Mouse (Mus musculus) common myeloid progenitor, adult 5-6 weeks (primary cell): ENCODE data around the gene Cdk17. TPM values are rescaled to one million over a fixed set of nuclear protein-coding genes. Genes with fewer than 3 reads are reported as not detected.

Experiments
- ATAC-seq: replicated peaks from 2 replicates; pipeline ENCODE4 v1.8.0; 2016; ENCODE audit warnings: low read depth, mild to moderate bottlenecking, moderate TSS enrichment, inconsistent platforms; ENCODE audit not compliant: poor library complexity, severe bottlenecking
- total RNA-seq: library from RNA; stranded (forward); fragments of 200-1000, 187-1606 nt; gene quantifications from 2 replicates; pipeline ENCODE4 v1.2.3, GENCODE M21; 2017

Cdk17 gene
- total RNA-seq, 1 experiment from 2014 or later: 87.6 TPM

DNA sequence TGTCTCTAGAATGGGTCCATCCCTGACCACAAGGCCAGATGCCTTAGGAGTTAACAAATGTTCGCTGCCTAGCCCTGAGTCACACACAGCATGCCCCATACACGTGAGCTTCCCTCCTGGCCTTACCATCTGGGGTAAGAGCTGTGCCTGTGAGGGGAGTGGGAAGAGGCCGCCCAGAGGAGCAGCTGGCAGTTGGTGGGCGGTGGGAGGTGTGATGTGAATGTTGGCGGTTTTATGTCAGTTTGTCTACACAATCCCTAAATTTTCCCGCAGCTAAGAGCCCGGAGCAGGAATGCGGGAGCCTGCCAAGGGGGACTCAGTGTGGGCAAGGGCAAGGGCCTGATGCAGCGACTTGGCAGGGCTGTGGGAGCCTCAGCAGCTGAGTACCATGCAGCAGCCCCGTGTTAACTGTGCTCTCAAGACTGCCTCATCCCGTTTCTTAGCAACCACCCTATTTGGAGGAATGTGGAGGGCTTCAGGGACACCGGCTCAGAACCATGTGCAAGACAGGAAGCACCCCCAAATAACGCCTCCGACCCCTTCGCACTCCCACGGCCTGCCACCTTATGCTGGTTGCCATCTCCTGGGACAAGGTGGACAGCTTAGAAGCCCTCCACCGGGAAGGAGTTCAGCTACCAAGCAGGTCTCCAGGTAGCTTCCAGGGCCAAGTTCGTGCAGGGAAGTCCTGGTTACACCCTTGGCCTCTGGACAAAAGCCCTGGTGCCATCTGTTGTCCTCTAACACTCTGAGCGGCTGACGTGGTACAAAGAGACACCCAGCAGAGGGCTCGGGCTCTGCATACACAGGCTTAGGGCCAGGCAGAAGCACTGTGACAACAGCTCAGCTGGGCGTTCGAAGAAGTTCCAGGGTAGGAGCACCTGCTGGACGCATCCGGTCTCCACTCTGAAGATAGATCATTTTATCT lies 114.8 kb downstream of the Cdk17 start:
- ATAC-seq: no peak

DNA sequence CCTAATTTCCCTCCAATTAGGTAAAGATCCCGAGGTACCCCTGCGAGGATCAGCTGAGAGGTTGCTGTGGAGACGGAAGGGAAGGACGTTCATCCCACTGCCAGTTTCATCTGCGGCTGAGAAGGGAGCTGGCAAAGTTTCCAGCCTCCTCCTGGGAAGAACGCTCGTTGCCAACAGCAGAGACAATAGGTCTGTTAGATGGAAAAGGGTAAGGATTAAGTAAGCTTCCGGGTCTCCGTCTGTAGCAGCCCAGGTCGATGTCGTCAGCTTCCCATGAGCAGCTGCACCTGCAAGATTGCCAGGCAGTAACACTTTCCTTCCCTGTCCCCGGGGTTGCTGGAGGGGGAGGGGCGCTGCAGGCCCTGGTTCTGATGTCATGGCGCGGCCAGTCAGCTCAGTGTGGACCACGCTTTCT lies 115.7 kb downstream of the Cdk17 start:
- no peak for ATAC-seq

GRCm38 (mm10) chr10:93276857-93277256 lies 116.2 kb downstream of the Cdk17 start:
- ATAC-seq: no peak

DNA sequence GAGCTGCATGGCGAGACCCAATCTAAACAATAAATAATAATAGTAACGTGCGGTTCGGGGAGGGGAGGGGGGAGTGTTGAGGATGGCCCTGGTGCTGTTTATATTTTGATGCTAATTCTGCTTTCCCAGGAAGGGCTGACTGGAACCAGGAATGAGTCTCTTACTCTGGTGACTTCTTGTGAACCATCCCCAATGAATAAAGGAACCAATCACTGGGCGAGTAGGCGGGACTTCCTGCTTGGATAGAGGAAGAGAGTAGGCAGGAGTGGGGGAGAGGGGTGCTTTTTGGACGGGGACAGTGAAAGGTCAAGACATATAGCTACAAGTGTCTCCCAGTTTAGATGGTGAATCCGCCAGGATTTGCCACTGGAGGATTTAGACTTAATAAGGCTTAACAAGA lies 117.7 kb downstream of the Cdk17 start:
- ATAC-seq: no peak

DNA sequence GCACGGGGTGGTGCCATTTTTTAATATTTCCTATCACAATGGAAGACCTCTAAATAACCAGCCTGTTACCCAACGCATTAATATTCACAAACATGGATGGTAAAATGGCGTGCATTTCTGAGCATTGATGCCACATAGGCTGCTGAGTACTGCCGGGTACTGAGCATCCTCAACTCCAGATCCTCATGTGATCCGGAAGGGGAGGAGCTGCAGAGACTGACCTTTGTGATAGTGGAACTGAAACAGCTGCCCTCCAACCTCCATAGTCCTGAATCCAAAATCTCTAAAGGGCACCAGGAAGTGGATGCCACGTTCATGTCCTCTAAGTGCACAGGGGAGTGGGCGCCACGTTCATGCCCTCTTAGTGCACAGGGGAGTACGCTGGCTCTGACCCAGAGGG lies 118.4 kb downstream of the Cdk17 start:
- no peak for ATAC-seq

- no peak for ATAC-seq
These were observed 119.9 kb downstream of the Cdk17 start for GRCm38 (mm10) chr10:93280586-93280985.

GRCm38 (mm10) chr10:93281092-93281491 lies 120.4 kb downstream of the Cdk17 start:
- ATAC-seq: no peak

GRCm38 (mm10) chr10:93282526-93282964 lies 121.9 kb downstream of the Cdk17 start:
- ATAC-seq: no peak

DNA sequence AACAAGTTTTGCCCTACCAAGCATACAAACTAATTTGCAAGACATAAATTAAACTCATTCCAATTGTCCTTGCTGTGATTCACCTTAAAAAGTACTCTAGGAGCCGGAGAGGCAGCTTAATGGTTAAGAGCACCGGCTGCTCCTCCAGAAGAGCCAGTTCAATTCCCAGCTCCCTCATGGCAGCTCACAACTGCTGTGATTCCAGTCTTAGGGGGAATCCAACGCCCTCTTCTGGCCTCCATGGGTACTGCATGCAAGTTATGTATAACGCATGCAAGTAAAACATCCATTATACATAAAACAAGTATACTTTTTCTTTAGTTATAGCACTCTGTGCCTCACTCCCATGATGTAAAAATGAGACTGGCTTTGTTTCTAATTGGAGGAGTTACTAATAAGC lies 122.6 kb downstream of the Cdk17 start:
- no peak for ATAC-seq

GRCm38 (mm10) chr10:93285489-93285888 lies 124.8 kb downstream of the Cdk17 start:
- no peak for ATAC-seq

- ATAC-seq: no peak
These were observed 127.0 kb downstream of the Cdk17 start for GRCm38 (mm10) chr10:93287551-93288145.

GRCm38 (mm10) chr10:93288336-93288735 lies 127.7 kb downstream of the Cdk17 start:
- peak; percentile 37; the same call in 1 of the 2 replicates for ATAC-seq

DNA sequence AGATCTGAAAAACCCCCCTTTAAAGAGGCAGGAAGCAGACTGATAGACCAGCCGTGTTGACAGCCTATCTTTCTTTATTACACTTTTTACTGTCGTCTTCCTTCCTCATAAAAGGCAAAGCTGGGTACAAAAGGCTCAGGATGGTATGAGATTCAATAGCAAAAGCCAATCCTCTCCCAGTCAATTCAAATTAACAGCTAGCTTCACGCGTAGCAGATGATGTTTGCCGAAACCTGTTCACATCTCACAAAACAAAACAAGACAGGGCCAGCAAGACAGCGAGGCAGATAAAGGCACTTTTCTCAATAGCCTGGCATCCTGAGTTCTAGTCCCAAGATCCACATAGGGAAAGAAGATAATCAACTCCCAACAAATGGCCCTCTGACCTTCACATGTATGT lies 128.7 kb downstream of the Cdk17 start:
- no peak for ATAC-seq

DNA sequence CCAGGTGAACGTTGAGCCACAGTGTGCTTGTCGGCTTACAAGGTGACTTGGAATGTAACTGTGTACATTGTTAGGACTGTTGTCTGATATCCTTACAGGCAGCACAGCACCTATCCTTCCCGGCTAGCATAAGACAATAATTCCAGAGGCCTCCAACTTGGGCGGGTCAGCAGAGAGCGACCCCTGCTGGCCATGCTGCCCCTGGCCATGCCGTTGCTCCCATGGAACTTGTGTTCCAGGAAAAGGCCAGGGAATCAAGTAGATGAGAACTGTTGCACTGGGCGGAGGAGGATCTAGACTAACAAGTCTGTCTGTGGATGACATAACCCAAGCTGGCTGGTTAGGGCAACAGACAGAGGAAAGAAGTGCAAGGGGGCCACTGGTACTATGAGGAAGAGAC lies 130.7 kb downstream of the Cdk17 start:
- ATAC-seq: no peak

- ATAC-seq: peak; percentile 52
These were observed 131.2 kb downstream of the Cdk17 start for GRCm38 (mm10) chr10:93291843-93292242.

- ATAC-seq: no peak
These were observed 132.9 kb downstream of the Cdk17 start for GRCm38 (mm10) chr10:93293621-93294020.

DNA sequence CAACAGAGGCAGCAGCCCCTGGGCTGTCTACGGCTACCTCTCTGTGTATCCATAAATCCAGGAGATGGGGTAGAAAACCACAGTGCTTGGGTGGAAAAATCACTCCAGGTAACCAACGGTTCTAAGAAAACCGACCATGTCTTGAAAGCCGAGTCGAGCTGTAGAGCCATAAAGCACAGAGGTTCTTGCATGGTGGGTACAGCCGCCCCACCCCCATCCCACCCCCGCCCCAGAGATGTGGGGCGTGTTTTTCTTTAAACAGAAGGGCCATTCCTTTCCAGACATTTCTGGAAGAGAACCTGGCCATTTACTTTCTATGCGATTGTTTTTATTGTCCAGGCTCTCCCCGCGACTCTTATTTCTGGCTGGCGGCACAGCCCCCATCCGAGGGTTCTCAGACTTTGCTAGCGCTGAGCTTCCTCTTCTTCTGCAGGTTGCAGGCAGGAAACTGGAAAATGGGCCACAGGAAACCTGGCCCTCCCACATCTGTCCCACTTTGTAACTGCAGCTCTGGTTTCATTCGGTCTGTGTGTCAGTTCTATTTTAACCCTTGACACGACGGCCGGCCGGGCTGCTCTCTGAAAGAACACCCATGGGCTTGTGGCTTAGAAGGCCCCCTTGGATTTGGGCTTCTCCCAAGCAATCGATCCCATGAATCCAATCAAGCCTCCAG lies 134.0 kb downstream of the Cdk17 start:
- peak; percentile 53 for ATAC-seq

GRCm38 (mm10) chr10:93297774-93298173 lies 137.1 kb downstream of the Cdk17 start:
- ATAC-seq: no peak

DNA sequence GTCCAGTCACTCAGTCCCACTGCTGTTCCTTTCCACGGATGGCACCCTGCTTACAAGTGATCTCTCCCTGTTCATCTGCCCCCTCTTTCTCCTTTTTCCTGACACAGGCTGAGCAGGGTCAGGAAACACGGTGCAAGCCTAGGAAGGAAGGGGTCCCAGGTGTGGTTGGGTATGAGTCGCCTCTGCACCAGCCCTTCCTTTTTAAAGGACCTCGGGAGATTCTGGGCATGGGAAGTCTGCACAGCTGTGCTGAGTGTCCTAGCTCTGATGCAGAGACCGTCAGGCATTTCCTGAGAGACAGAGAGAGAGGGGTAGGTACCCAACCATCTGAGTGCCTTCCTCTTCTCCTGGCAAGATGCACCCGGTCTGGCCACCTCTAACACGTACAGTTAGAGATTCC lies 137.5 kb downstream of the Cdk17 start:
- ATAC-seq: 0 out of 2 replicates have a peak, but pooled peaks have one; percentile 5

DNA sequence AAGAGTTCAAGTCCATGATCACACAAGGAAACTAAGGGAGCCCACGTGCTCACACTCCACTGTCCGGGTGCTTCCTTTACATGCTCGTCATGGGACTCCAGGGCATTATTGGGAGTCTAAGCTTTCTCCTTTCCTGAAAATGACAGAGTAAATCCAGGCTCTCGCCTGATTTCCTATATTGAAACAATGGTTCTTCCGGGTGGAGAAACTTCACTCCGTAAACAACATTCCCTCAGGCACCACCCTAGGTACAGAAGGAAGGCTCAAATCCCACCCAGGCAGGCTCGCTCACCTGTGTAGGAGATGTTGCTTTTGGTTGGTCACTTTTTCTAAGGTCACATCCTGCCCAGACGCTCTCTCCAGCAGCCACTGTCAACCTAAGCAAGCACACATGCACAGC lies 141.2 kb downstream of the Cdk17 start:
- ATAC-seq: no peak

- ATAC-seq: no peak
These were observed 142.6 kb downstream of the Cdk17 start for GRCm38 (mm10) chr10:93303231-93303630.
